Mouse (Mus musculus): ENCODE data around the gene Mr1. TPM values are rescaled to one million over a fixed set of nuclear protein-coding genes. Genes with fewer than 3 reads are reported as not detected.
"Not testable (repeated sequence)": the region's sequence is repeated elsewhere in the genome, so short reads cannot be mapped to it uniquely, and the experiment has no call there.

Gene Mr1
- polyA plus RNA-seq (2015; fragmentation: Nextera tagmentation; extraction: Ambion mirVana) = 1.6 and 3.0 TPM in 2 replicates

DNA sequence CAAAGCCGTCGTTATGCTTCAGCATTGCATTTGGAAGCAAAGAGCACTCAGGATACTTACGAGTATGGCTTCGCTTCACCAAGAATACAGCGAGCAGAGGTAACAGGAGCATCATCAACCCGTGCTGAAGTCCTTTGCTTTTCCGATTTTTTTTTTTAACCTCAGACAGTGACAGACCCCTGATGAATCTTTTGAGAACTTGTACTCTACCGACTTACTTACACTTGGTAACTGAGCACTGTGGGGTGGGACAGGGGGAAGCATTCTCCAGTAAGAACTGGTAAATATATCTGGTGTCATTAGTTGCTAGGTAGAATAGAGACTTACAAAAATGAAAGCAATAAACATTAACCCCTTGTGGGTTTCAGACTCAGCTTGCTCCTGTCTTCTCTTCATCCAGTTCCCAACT, at the start of gene Mr1:
Gene Mr1 (minus strand): TSS at position 243 of the 409 bp plus-strand sequence.
- H3K4me2 ChIP-seq = peak within 1 kb of the TSS; percentile 37
- H3K27ac ChIP-seq (replicated peaks) = no peak within 1 kb of the TSS; the same call in 1 of the 2 replicates
- H3K4me3 ChIP-seq (replicated peaks) = peak within 1 kb of the TSS; percentile 25
- ATAC-seq (ENCODE audit: low FRiP score) = peak; percentile 74; the same call in 1 of the 2 replicates
- H3K4me1 ChIP-seq = no peaks in the 10 kb centered on the region
- no peak within 1 kb of the TSS for H3K9ac ChIP-seq (replicated peaks)
- H3K9me3 ChIP-seq (replicated peaks) = no peaks in the 10 kb centered on the region
- H3K27me3 ChIP-seq (replicated peaks) = no peaks in the 10 kb centered on the region
- H3K36me3 ChIP-seq = no peaks in the 10 kb centered on the region
- 55% methylated on average over 8 of the region's 8 CpGs for WGBS

DNA sequence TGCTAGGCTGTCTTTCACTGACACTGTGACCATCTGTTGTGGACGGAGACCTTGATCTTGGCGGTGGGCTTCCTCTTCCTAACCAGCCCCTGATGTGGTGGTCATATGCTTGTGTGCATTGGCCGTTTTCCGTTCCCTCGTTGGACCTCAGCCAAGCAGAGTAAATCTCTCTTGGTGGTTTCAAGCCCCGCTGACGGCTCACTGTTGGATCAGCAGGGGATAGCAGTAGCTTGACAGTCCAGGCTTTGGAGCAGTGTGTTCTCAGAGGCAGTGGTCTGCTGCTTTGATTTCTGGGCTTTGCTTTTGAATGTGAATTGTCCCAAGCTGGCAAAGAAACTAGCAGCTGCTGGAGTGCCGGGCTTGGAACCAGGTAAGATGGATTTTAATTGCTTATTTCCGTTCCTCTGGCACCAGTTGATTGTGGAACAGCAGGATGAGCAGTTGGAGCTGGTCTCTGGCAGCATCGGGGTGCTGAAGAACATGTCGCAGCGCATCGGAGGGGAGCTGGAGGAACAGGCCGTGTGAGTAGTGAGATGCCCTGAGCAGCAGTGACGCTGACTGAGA, 46.3 kb upstream of the Mr1 start:
- ATAC-seq (ENCODE audit: low FRiP score) = 0 out of 2 replicates have a peak, but pooled peaks have one; percentile 21
- Histone ChIP-seq H3K4me2 (no peak overlapping the region), H3K4me3 (replicated peaks) (no peak overlapping the region), H3K4me1 (peaks cover 25% of the 10 kb centered on the region; the same call in 1 of the 2 replicates), H3K9ac (replicated peaks) (no peak overlapping the region), H3K27me3 (replicated peaks) (no peaks in the 10 kb centered on the region), H3K9me3 (replicated peaks) (no peaks in the 10 kb centered on the region), H3K36me3 (peaks cover 44% of the 10 kb centered on the region), H3K27ac (replicated peaks) (peak overlapping the region; percentile 46)
- 53% methylated on average over 15 of the region's 15 CpGs for WGBS

DNA sequence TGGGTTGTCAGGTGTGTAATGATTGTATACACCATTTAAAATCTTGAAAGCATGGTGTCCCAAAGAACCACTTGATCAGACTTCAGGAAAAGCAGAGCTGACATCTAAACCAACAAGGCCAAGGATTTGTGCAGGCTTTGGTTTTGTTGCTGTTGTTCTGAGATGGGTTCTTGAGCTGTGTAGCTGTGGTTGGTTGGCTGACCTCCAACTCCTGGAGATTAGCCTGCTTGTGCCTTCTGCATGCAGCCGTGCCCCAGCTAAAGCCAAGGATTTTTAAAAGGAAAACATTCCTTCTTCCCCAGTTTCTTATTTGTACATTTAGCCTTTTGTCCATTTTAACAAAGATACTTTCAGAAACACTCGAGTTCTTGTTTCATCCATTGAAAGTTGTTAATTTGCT, 45.1 kb upstream of the Mr1 start:
- no peak overlapping the region for H3K9ac ChIP-seq (replicated peaks)
- peaks cover 41% of the 10 kb centered on the region for H3K36me3 ChIP-seq
- H3K4me1 ChIP-seq = peaks cover 25% of the 10 kb centered on the region; the same call in 1 of the 2 replicates
- no peaks in the 10 kb centered on the region for H3K27me3 ChIP-seq (replicated peaks)
- WGBS = 57% methylated on average over 2 of the region's 2 CpGs
- no peak for ATAC-seq (ENCODE audit: low FRiP score)
- H3K9me3 ChIP-seq (replicated peaks) = no peaks in the 10 kb centered on the region
- H3K4me2 ChIP-seq = no peak overlapping the region
- H3K4me3 ChIP-seq (replicated peaks) = no peak overlapping the region
- 0 out of 2 replicates have a peak overlapping the region, but pooled peaks have one; percentile 6 for H3K27ac ChIP-seq (replicated peaks)

DNA sequence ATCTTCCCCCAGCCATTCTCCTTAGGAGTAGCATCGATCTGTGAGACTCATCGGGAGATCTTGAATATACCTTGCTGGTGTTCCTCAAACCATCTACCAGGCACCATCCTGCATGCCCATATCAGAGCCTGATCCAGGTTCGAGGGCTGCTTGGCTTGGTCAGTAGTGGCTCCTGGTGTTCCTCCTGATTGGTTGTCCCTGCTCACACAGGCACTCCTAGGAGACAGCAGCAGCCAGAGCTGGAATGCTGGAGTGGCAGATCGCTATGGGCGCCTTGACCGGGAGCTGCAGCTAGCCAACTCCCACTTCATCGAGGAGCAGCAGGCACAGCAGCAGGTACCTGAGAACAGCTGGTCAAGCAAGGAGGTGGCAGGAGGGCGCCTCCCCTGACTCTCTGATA, 44.6 kb upstream of the Mr1 start:
- H3K9me3 ChIP-seq (replicated peaks) = no peaks in the 10 kb centered on the region
- H3K27me3 ChIP-seq (replicated peaks) = no peaks in the 10 kb centered on the region
- peaks cover 41% of the 10 kb centered on the region for H3K36me3 ChIP-seq
- no peak overlapping the region for H3K4me3 ChIP-seq (replicated peaks)
- peaks cover 25% of the 10 kb centered on the region; the same call in 1 of the 2 replicates for H3K4me1 ChIP-seq
- H3K9ac ChIP-seq (replicated peaks) = no peak overlapping the region
- no peak for ATAC-seq (ENCODE audit: low FRiP score)
- 76% methylated on average over 8 of the region's 8 CpGs for WGBS
- 0 out of 2 replicates have a peak overlapping the region, but pooled peaks have one; percentile 6 for H3K27ac ChIP-seq (replicated peaks)
- no peak overlapping the region for H3K4me2 ChIP-seq

DNA sequence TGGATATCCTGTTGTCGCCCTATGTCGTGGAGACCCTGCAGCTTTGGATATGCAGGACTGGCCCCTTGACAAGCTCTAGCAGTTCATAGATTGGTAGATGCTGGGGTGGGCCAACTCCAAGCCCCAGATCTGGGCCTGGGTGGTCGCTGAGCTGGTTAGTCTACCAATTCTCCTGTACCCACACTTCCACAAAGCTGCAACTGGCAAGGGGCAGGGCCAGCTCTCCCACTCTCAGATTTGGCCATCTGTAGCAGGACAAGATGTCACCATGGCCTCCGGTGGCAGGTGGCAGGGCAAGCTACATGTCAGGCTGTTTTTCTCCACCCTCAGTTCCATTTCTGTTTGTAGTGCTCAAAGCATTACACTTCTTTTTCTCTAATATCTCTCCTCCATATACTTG, 42.0 kb upstream of the Mr1 start:
- no peak overlapping the region for H3K27ac ChIP-seq (replicated peaks)
- 97% methylated on average over 4 of the region's 4 CpGs for WGBS
- no peaks in the 10 kb centered on the region for H3K9me3 ChIP-seq (replicated peaks)
- H3K27me3 ChIP-seq (replicated peaks) = no peaks in the 10 kb centered on the region
- no peak overlapping the region for H3K9ac ChIP-seq (replicated peaks)
- H3K36me3 ChIP-seq = peaks cover 34% of the 10 kb centered on the region
- ATAC-seq (ENCODE audit: low FRiP score) = no peak
- peaks cover 18% of the 10 kb centered on the region; the same call in 1 of the 2 replicates for H3K4me1 ChIP-seq
- H3K4me2 ChIP-seq = no peak overlapping the region
- no peak overlapping the region for H3K4me3 ChIP-seq (replicated peaks)

DNA sequence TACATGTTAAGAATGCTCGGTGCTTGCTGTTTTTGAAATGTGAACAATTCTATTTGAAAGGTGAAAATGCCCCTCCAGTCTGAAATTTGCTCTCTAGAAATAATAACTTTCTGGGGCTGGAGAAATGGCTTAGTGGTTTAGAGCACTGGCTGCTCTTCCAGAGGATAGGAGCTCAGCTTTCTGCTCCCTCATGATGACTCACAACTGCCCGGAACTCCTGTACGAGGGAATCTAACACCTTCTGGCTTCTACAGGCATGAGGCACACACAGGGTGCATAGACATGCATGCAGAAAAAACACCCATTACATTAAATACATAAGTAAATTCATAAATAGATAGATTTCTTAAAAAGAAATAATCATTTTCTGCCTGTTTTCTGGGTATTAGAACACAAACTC, 37.6 kb upstream of the Mr1 start:
- H3K4me2 ChIP-seq = no peak overlapping the region
- ATAC-seq (ENCODE audit: low FRiP score) = no peak
- H3K9me3 ChIP-seq (replicated peaks) = no peaks in the 10 kb centered on the region

DNA sequence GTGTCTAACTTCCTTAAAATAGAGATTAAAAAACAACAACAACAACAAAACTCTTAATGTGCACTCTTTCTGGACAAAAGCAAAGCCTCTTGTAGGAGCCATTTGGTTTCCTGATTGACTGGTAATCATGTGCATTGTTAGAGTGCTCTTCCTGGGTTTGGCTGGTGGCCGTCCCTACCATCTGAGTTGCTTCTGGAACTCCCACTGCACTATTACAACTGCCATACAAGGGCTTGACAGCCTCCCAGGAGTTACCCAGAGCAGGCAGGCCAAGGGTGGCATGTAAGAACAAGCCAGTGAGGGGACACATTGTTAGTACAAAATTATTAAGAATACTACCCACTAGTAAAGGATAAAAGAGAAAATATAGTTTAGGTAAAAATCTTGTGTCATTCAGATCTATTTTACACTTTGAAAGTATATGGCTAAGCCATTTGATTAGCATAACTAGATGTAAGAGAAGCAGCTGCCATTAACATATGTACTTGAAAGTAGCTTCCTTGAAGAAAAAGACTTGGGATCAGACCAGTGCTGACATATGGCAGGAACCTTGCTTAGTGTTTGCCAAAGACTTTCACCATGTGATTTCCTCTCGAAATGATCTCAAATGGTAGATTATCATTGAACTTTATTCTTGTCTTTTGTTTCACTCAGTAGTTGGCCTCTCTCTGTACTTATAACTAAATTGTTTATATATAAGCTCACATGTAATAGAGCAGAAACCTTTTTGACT, 31.7 kb upstream of the Mr1 start:
- peaks cover 43% of the 10 kb centered on the region for H3K36me3 ChIP-seq
- 80% methylated on average over 2 of the region's 2 CpGs for WGBS
- no peak overlapping the region for H3K4me2 ChIP-seq

More for the DNA sequence above, 37.6 kb upstream of the Mr1 start:
- H3K9ac ChIP-seq (replicated peaks) = no peak overlapping the region
- H3K27ac ChIP-seq (replicated peaks) = no peak overlapping the region
- 86% methylated on average over 3 of the region's 3 CpGs for WGBS
- peaks cover 27% of the 10 kb centered on the region for H3K36me3 ChIP-seq
- H3K27me3 ChIP-seq (replicated peaks) = no peaks in the 10 kb centered on the region
- no peaks in the 10 kb centered on the region for H3K4me1 ChIP-seq
- no peak overlapping the region for H3K4me3 ChIP-seq (replicated peaks)

DNA sequence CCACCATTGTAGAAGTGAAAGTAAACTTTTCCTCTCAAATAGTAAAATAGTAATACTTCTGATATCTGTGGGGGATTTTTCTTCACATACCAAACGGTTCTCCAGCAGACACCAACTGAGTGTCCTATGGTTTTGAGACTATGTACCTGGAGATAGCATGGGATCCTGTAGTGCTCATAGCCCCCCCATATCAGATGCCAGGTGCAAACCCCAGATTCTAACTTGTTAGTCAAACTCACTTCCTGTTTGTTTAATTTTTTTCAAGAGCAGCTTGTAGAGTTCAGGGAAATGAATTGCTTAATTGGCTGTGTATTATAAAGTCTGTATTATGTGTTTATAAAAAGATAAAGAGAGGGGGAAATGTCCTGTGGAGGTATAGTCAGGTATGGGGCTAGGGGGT, 27.8 kb upstream of the Mr1 start:
- H3K36me3 ChIP-seq = peaks cover 32% of the 10 kb centered on the region
- WGBS = 82% methylated on average over 1 of the region's 1 CpGs
- no peak overlapping the region for H3K9ac ChIP-seq (replicated peaks)
- H3K27ac ChIP-seq (replicated peaks) = no peak overlapping the region
- ATAC-seq (ENCODE audit: low FRiP score) = no peak
- peaks cover 3% of the 10 kb centered on the region; the same call in 1 of the 2 replicates for H3K4me1 ChIP-seq
- H3K9me3 ChIP-seq (replicated peaks) = no peaks in the 10 kb centered on the region
- H3K27me3 ChIP-seq (replicated peaks) = no peaks in the 10 kb centered on the region
- no peak overlapping the region for H3K4me2 ChIP-seq
- H3K4me3 ChIP-seq (replicated peaks) = no peak overlapping the region

More for the DNA sequence above, 31.7 kb upstream of the Mr1 start:
- no peaks in the 10 kb centered on the region for H3K9me3 ChIP-seq (replicated peaks)
- no peaks in the 10 kb centered on the region for H3K4me1 ChIP-seq
- H3K27ac ChIP-seq (replicated peaks) = no peak overlapping the region
- no peak overlapping the region for H3K4me3 ChIP-seq (replicated peaks)
- ATAC-seq (ENCODE audit: low FRiP score) = no peak
- no peaks in the 10 kb centered on the region for H3K27me3 ChIP-seq (replicated peaks)
- no peak overlapping the region for H3K9ac ChIP-seq (replicated peaks)

DNA sequence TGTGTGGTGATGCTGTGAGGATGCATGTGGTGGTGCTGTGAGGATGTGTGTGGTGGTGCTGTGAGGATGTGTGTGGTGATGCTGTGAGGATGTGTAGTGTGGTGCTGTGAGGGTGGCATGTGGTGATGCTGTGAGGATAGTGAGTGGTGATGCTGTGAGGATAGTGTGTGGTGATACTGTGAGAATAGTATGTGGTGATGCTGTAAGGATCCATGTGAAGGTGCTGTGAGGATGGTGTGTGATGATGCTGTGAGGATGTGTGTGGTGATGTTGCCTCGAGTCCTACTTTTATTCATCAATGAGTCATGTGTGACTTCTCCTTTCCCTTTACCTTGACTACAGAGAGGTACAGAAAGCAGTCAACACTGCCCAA, 27.0 kb upstream of the Mr1 start:
- not testable (repeated sequence) for H3K4me1 ChIP-seq; H3K27ac ChIP-seq (replicated peaks); H3K27me3 ChIP-seq (replicated peaks); H3K9me3 ChIP-seq (replicated peaks); H3K9ac ChIP-seq (replicated peaks); ATAC-seq (ENCODE audit: low FRiP score); H3K4me3 ChIP-seq (replicated peaks); H3K4me2 ChIP-seq
- peaks cover 26% of the 10 kb centered on the region for H3K36me3 ChIP-seq
- WGBS = 86% methylated on average over 1 of the region's 1 CpGs

DNA sequence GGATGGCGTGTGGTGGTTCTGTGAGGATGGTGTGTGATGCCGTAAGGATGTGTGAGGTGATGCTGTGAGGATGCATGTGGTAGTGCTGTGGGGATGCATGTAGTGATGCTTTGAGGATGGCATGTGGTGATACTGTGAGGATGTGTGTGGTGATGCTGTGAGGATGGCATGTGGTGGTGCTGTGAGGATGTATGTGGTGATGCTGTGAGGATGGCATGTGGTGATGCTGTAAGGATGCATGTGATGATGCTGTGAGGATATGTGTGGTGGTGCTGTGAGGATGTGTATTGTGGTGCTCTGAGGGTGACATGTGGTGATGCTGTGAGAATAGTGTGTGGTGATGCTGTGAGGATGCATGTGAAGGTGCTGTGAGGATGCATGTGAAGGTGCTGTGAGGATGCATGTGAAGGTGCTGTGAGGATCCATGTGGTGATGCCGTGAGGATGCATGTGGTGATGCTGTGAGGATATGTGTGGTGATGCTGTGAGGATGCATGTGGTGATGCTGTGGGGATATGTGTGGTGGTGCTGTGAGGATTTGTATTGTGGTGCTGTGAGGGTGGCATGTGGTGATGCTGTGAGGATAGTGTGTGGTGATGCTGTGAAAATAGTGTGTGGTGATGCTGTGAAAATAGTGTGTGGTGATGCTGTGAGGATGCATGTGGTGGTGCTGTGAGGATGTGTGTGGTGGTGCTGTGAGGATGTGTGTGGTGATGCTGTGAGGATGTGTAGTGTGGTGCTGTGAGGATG, 26.5 kb upstream of the Mr1 start:
- H3K27me3 ChIP-seq (replicated peaks) = no peaks in the 10 kb centered on the region
- H3K36me3 ChIP-seq = peaks cover 23% of the 10 kb centered on the region
- no peak for ATAC-seq (ENCODE audit: low FRiP score)
- H3K4me2 ChIP-seq = no peak overlapping the region
- no peak overlapping the region for H3K4me3 ChIP-seq (replicated peaks)
- 84% methylated on average over 3 of the region's 3 CpGs for WGBS
- no peak overlapping the region for H3K9ac ChIP-seq (replicated peaks)
- peaks cover 7% of the 10 kb centered on the region; the same call in 1 of the 2 replicates for H3K4me1 ChIP-seq
- H3K27ac ChIP-seq (replicated peaks) = no peak overlapping the region
- no peaks in the 10 kb centered on the region for H3K9me3 ChIP-seq (replicated peaks)

DNA sequence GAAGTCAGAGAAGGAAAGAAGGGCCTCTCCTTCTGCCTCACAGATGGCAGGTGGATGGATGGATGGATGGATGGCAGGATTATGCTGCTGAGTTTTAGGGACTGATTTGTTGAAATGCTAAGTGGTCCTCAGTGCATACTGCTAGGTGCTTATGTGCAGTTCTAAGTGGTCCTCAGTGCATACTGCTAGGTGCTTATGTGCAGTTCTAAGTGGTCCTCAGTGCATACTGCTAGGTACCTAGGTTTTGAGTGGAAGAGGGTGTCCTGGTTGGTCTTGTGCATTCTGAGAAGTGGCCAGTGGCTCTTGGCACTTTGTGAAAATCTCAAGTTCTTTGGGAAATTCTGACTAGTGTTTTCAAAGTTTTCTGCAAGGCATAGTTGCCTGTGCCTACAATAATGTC, 23.3 kb upstream of the Mr1 start:
- peaks cover 7% of the 10 kb centered on the region; the same call in 1 of the 2 replicates for H3K4me1 ChIP-seq
- no peak overlapping the region for H3K9ac ChIP-seq (replicated peaks)
- H3K27ac ChIP-seq (replicated peaks) = no peak overlapping the region
- no peak overlapping the region for H3K4me3 ChIP-seq (replicated peaks)
- H3K27me3 ChIP-seq (replicated peaks) = no peaks in the 10 kb centered on the region
- no peaks in the 10 kb centered on the region for H3K9me3 ChIP-seq (replicated peaks)
- H3K36me3 ChIP-seq = peaks cover under 1% of the 10 kb centered on the region; the same call in 1 of the 2 replicates
- no peak for ATAC-seq (ENCODE audit: low FRiP score)
- H3K4me2 ChIP-seq = no peak overlapping the region
